Mouse (Mus musculus): ENCODE measurements around the gene Cyp2b10.
"Not testable (repeated sequence)": the region's sequence is repeated elsewhere in the genome, so short reads cannot be mapped to it uniquely, and the experiment has no call there.

The Cyp2b10 gene

DNA sequence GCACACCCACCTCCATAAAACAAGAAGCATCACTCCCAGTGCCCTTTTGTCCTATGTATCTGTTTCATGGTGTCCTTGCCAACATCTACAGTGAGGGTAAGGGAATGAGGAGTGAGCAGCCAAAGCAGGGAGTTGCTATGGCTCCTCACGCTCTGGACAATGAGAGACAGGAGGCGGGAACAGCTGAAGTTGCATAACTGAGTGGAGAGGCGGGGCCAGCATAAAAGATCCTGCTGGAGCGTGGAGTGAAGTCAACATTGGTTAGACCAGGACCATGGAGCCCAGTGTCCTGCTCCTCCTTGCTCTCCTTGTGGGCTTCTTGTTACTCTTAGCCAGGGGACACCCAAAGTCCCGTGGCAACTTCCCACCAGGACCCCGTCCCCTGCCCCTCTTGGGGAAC lies at the start of gene Cyp2b10:
TSS of gene Cyp2b10 (plus strand) at position 210 of the 400 bp plus-strand sequence.
- DNase-seq (ENCODE audit: low spot score in 2 of 2) = no peak

DNA sequence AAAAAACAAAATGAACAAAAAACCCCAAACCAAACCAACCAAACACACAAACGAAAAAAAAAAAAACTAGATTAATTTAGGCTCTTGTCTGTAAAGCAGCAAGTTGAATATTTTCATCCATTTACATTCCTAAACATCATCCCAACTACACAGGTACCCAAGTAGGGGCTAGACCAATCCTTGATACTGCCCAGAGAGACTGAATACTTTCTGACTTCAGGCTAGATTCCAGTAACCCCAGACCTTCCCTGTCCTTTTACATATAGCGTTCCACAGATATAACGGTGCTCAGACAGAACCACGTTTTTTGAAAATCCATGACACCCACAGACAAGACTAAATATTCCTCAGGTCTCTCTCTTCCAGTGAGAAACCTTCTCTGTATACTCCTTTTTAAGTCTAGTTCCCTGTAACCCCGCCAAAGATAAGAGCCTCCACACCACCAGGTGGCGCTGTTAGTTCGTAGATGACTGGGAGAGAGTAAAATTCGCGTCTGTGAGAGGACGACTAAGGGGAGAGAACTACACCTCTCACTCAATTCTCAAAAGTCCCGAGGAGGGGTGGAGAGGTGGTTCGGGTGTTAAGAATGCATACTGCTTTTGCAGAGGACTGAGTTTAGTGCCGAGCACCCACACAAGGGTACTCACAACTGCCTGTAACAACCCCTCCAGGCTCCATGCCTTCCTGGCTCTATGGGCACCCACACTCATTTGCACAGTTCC lies 49.5 kb upstream of the Cyp2b10 start:
- peak; percentile 74 to 79 for DNase-seq (ENCODE audit: low spot score in 2 of 2)

- DNase-seq (ENCODE audit: low spot score in 2 of 2) = no peak
Measured at GRCm38 (mm10) chr7:25848444-25848812, 49.0 kb upstream of the Cyp2b10 start.

DNA sequence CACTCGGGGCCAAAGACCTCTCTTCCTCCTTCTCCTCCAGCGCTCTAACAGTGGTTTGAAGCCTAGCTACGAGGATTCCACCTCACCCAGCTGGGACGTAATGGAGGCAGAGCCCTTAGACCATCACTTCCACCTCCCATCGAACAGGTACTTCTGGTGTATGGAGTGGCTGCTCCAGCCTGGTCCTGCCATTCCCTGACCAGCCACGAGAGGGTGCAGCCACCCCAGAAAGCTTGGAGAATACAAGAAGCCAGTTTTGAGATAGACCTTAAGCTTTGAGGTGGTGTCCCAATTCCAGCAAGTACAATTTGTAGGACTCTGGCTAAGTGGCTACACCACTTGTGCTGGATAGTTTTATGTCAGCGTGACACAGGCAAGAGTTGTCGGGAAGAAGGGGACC lies 42.3 kb upstream of the Cyp2b10 start:
- DNase-seq (ENCODE audit: low spot score in 2 of 2) = peak; percentile 43 to 46

DNA sequence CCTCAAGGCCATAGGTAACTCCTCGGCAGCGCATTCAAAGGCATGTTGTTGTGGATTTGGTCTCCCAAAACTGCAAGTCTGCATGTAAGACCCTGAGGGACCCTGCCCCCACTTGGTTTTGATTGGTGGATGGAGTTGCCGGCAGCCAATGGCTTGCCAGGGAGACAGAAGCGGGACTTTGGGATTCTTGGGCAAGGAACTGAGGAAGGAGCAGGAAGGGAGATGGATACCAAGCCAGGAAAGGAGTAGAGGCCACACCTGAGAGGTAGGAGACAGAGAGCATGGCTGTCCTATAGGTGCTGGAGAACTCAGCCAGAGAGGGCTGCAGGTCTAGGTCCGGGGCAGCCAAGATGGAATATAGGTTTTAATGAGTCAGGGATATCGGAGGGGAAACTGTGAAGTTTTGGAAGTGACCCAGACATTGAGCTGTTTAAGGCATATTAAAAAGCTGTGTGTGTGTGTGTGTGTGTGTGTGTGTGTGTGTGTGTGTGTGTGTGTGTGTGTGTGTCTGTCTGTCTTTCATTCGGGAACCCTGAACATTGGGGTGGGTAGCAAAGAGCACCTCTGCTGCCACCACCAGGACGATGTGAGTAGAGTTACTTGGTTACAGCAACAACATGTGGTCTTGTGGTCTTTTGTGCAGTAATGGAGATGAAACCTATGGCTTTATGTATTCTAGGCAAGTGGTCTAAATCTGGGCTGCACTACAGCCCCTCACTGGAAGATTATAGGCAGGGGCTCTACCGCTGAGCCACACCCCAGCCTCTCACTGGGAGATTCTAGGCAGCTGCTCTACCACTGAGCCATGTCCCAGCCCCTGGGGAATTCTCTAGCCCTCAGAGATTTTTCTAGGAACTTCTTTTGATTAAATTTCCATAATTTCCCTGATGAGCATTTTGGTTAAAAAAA lies 37.2 kb upstream of the Cyp2b10 start:
- DNase-seq (ENCODE audit: low spot score in 2 of 2) = no peak

- DNase-seq (ENCODE audit: low spot score in 2 of 2) = no peak
Measured at GRCm38 (mm10) chr7:25862365-25862764, 35.1 kb upstream of the Cyp2b10 start.

DNA sequence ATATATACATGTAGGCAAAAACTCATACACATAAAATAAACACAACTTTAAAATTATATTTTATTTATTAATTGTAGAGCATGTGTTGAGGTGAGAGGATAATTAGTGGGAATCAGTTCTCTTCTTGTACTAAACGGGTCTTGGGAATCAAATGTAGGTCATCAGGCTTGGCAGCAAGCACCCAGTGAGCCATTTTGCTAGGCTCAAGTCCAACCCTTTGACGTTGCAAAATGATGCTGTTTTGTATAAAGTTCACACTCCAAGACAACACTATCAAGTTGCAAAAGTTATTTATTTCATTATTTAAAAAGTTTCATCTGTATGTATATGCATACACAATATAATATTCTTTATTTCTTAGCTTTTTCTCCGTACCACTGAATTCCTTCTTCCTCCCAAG lies 33.7 kb upstream of the Cyp2b10 start:
- no peak for DNase-seq (ENCODE audit: low spot score in 2 of 2)

DNA sequence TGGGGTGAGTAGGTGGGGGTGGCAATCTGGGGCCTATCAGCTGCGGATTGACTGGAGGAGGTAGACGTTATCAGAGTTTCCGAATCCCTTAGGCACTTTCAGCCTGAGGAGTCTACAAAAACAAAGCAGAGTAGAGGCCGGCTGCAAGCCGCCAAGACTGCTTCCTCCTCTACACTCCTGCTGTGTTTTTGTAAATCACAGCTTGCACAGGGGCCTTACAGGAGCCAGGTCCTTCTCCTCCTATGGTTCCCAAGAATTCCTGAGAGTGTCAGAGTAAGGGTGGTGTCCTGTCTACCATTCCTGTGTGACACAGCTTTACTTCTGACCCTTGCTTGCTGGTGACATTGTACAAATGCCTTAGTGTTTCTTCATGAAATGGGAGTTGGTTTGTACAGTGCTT lies 32.6 kb upstream of the Cyp2b10 start:
- no peak for DNase-seq (ENCODE audit: low spot score in 2 of 2)

DNA sequence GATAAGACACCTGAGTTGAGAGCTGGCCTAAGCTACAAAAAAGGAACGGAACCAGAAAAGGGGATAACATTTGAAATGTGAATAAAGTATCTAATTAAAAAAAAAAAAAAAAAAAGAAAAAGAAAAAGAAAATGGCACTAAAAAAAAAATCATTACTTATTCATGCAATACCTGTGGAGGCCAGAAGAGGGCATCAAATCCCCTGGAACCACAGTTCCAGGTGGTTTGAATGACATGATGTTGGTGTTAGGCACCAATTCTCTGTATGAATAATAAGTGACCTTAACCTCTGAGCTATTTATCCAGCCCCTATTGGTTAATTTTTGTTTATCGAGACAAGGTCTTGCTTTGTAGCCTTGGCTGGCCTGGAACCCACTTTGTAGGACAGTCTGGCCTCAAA lies 27.6 kb upstream of the Cyp2b10 start:
- DNase-seq (ENCODE audit: low spot score in 2 of 2) = no peak

GRCm38 (mm10) chr7:25872624-25873023 lies 24.8 kb upstream of the Cyp2b10 start:
- DNase-seq (ENCODE audit: low spot score in 2 of 2) = no peak

- DNase-seq (ENCODE audit: low spot score in 2 of 2) = no peak
Measured at GRCm38 (mm10) chr7:25878735-25879134, 18.7 kb upstream of the Cyp2b10 start.

GRCm38 (mm10) chr7:25880721-25881120 lies 16.7 kb upstream of the Cyp2b10 start:
- not testable (repeated sequence) for DNase-seq (ENCODE audit: low spot score in 2 of 2)

GRCm38 (mm10) chr7:25884272-25884671 lies 13.1 kb upstream of the Cyp2b10 start:
- no peak for DNase-seq (ENCODE audit: low spot score in 2 of 2)

GRCm38 (mm10) chr7:25887758-25888157 lies 9.7 kb upstream of the Cyp2b10 start:
- DNase-seq (ENCODE audit: low spot score in 2 of 2) = no peak

DNA sequence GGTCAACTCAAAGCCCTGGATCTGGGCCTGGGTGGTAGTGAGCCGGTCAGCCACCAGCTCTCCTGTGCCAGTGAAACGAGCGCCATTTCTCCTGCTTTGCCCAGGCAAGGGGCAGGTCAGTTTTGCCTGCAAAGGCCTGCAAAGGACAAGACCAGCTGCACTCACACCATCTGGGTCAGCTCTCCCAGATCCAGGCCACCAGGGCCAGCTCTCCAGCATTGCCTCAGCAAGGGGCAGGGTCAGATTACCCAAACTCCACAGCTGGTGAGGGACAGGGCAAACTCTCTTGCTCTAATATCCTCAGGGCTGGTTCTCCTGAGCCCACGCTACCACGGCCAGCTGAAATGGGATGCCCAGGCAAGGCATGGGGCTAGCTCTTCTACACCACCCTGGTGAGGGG lies 4.3 kb upstream of the Cyp2b10 start:
- no peak for DNase-seq (ENCODE audit: low spot score in 2 of 2)

DNA sequence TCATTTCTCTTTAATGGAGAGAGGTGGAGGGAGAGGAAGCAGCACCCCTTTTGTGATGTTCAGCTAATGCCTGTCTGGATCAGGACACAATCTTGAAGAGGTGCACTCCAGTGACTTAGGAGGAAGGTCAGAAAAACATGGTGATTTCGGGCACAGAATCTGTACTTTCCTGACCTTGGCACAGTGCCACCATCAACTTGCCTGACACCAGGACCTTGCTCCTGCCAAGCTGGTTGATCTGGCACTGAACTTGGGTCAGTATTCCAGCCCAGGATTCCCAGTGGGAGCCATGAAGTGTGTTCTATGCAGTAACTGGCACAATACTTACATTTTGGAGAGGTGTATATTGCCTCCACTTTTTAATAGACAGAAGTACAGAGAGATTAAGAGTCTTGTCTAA lies 2.3 kb upstream of the Cyp2b10 start:
- no peak for DNase-seq (ENCODE audit: low spot score in 2 of 2)

DNA sequence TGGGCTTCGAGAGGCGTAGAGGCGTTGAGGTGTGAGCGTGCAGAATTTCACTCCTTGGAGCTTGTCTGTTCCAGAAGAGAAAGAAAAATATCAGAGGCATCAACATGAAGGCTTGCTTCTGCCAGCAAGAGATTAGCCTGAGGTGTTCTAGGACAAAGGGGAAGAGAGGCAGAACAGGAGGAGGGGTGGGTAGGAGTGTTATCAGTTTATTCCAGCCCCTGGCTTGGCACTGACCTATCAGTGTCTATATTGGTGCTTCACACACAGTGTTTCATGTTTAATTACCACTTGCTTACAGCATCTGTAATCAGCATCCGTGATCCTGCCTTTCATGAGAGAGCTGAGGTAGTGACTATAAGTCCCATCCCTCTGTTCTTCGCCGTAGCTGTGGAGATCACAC lies 644 bp downstream of the Cyp2b10 start:
- DNase-seq (ENCODE audit: low spot score in 2 of 2) = no peak

DNA sequence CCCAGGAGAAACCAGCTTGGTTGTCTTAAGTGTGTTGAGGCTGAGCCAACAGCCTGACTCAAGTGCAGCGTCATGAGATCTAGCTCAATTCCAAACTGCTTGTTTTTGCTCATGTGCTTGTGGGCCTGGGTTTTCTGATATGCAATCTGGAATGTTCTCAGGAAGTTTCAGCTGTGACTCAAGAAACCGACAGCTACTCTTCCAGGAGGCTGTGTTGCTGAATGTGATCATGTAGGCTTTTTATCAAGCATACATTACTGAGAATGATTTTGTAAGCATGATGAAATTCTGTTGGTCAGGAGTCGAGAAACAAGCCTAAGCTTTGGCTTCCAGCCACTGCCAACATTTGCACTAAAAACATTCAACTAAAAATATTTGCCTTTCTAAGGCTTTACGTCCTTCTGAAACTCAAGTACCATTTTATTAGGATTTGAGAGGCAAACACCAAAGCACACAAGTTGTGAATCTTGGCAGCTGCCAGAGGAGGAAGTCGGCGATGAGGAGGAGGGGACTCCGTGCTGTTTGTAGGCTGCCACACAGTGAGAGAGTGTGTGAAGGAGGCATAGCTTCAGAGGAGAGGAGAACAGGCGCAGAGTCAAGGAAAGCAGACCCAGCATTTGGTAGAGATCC lies 4.8 kb downstream of the Cyp2b10 start:
- DNase-seq (ENCODE audit: low spot score in 2 of 2) = no peak

DNA sequence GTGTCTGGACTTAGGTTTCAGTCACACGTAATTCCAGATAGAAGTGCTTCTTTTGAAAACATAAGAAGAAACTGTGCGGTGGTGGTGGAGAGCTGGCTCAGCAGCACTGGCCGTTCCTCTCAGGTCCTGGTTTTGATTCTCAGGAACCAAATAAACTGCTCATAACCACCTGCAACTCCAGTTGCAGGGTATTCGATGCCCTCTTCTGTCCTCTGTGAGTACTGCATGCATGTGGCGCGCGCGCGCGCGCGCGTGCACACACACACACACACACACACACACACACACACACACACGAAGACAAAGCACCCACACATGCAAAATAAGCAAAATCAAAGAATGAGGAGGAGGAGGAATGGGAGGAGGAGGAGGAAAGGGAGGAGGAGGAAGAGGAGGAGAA lies 5.7 kb downstream of the Cyp2b10 start:
- no peak for DNase-seq (ENCODE audit: low spot score in 2 of 2)

DNA sequence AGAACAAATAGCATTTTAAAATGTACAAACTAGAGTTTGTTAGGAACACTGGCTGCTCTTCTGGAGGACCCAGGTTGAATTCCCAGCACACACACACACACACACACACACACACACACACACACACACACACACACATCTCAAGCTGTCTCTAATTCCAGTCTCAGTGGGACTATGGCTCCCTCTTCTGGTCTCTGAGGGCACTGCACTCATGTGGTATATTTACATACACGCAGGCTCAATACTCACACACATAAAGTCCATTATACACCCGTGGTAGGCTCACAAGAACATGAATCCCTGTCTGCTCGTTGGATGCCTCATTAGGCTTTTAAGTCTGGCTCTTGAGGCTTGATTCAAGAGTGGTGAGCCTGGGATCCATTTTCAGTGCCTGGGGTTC lies 6.6 kb downstream of the Cyp2b10 start:
- no peak for DNase-seq (ENCODE audit: low spot score in 2 of 2)

DNA sequence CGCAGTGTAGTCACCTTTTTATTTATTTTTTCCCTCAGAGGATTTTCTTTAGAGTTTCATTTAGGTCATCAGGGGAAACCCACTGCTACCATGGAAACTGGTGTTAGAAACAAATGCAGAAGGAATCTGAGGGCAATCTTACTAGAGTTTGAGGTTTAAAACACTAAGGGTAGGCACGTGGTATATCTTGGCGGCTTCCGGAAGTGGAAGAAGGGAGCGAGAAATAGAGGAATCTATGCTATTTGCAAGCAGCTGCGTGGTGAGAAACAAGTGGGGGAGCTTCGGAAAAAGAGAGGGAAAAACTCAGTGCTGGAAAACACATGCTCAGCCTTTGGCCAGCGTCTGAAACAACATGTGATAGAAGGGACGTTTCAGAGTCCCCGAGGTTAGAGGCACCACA lies 7.1 kb downstream of the Cyp2b10 start:
- no peak for DNase-seq (ENCODE audit: low spot score in 2 of 2)

DNA sequence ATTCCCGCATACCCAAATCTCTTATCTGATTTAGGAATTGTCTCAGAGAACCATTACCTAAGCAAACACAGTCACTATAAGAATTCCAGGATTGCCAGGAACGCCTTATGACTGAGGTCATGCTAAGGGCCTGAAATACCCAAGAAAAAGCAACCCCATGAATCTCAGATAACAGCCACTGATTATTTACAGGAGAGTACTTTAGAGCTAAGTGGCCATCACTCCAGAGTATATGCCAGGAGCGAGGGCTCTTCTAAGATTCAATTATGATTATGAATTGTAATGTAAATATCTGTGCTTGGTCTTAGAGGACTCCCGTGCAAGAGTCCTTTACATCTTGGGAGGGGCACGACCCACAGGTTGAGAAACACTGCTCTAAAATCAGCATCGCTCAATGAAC lies 10.0 kb downstream of the Cyp2b10 start:
- no peak for DNase-seq (ENCODE audit: low spot score in 2 of 2)

DNA sequence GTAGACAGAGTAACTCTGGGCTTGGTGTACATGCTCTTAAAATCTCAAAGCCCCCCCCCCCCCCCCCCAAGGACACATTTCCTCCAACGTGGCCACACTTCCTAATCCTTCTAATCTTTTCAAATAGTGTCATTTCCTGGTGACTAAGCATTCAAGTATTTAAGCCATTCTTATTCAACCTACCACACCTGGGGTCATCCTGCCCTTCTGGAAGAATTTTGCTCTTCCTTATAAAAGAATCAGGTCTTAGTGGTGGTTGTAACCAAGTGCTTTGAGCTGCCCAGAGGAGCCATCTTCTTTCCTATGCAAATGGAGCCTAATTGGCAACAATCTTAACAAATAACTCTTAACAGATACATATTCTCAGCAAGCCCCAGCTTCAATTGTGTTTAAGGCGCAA lies 12.6 kb downstream of the Cyp2b10 start:
- DNase-seq (ENCODE audit: low spot score in 2 of 2) = no peak

Data from spleen, postnatal 36 days (tissue).